Mouse (Mus musculus): Measurements from ENCODE around the gene Ccdc107.

DNA sequence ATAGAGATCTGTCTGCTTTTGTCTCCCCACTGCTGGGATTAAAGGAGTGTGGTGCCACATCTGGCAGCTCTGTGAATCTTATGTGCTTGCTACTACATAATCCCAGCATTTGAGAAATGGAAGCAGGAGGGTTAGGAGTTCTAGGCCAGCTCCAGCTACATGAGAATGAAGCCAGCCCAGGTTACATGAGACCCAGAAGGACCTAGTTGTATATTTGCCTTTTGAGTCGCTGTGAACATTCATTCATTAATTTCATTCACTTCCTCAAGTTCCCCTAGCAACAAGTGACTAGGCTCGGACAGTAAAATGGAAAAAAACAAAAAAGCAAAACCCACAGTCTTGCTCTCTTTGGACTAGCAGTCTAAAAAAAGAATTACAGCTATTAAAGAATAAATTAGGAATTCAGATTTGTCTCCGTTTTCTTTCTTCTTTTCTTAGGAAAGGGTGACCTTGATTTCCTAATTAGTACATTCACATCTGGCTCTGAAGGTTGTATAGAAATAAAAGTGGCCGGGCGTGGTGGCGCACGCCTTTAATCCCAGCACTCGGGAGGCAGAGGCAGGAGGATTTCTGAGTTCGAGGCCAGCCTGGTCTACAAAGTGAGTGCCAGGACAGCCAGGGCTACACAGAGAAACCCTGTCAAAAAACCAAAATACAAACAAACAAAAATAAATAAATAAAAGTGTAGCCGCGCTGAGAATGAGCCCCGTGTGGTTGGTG lies 439 bp upstream of the Ccdc107 start:
- TF ChIP-seq CTCF (IDR thresholded peaks at IDR 0.05; ENCODE audit: control insufficient read depth, insufficient read depth, insufficient replicate concordance, low read depth, low read length) (no peak), POLR2A (IDR thresholded peaks at IDR 0.05; ENCODE audit: control insufficient read depth, low read depth, low read length) (no peak)
